Mouse (Mus musculus) cerebral cortex, adult 2 months (tissue): ENCODE data around the gene Ndufa13.

Experiments
- WGBS: fragments of 180-500 bp; shearing (Covaris S2); methylation state at CpG from one replicate; pipeline ENCODE4 v1.1.7; 2018; 5-methylcytosine and 5-hydroxymethylcytosine counted together

The Ndufa13 gene

DNA sequence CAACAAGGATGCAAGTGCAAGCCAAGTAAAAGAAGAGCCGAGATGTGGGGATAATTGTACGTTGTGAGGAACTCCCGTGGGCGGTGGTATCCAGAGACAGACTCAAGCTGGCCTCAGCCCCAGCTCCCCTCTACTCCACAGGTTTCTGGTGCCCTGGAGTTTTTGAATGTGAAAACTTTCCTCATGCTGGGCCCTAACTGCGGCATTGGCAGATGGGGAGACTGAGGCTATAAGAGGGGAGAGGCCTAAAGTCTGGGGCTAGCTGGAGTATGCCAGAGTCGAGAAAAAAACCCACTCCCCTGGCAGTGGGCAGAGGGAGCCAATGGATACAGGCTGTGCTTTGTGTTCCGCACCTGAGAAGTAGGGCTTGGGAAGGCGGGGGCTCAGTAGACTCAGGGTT, 1.7 kb upstream of the Ndufa13 start:
- WGBS = 75% methylated on average over 8 of the region's 8 CpGs

DNA sequence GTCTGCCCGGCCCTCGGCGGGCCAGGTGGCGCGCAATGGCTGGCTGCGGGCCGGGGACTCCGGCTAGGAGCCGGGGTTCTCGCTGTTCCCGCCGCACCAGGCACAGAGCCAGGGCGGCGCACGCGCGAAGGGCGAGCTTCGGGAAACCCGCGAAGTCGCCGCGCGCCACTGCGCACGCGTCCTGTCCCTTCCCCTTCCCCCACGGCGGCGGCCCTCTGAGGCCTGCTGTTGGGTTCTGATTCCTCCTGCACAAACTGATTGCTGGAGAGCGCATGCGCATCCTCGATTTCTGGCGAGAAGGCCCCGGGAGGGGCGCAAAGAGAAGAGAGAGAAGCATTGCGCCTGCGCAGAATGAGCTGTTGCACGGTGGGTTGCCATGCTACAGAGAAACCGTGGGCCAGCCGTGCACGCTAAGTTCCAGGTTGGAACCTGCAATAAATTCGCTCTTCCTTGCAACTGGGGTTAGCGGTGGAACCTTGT, 745 bp upstream of the Ndufa13 start:
- under 1% methylated on average over 45 of the region's 45 CpGs for WGBS

DNA sequence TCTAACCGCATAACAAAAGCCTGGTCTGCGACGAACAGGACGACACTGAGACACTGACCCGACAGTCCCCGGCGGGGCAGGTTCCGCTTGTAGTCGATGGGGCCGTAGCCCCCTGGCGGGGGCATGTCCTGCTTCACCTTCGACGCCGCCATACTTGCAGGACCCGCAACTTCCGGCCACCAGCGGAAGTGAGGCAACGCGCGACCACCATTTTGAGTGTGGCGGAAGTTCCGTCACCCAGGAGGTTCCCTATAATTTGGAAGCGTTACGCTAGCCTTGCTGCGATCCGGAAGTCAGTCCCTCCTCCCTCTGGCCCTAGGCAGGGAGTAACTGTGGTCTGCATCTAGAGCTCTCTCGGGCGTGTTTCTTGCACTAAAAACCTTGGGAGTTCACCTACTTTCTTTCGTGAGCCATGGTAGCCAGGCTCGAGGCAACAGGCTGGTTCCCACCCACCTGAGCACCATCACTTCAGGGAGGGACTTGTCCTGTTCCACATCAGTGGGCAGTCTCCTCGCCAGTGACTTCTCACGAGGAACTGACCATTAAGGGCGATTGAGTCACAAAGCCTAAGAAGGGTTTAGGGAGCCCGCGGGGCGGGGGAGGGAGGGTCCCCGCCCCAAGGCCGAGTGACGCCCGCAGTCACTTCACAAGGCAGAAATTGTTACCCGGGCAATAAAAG, 735 bp downstream of the Ndufa13 start:
- WGBS = 2% methylated on average over 41 of the region's 41 CpGs

DNA sequence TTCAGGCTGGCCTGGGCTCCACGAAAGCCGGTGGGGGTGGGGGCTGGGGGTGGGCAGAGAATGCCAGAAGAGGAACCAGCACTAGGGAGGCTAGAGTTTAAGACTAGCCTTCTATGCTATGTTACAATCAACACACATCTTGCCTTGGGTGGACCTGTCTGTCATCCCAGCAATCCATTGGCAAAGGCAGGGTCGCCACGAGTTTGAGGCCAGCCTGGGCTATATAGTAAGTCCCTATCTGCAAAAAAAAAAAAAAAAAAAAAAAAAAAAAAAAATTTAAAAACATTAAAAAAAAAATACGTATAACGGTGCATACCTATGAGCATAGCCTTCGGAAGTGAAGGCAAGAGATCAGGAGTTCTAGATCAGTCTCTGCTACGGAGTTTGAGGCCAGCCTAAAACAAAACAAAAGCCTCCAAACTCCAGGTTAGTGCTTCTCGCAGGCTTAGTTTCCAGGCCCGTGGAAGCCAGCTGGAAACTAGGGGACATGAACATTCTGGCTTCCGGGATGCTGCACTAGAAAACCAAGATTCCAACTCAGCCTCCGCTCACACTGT, 1.4 kb downstream of the Ndufa13 start:
- 8% methylated on average over 12 of the region's 12 CpGs for WGBS

DNA sequence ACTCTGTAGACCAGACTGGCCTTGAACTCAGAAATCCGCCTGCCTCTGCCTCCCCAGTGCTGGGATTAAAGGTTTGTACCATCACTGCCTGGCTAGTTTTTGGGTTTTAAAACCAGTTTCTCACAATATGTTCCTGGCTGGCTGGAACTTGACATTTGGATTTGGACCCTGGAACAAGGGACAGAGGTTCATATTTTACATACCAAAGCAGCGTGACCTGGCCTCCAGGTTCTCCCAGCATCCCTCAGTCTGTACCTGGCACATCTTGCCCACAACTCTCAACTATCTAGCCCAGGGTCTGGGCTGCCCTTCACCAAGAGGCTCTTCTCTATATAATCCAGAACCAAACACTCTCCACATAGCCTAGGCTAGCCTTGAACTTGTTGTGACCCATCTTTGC, 2.5 kb downstream of the Ndufa13 start:
- 98% methylated on average over 2 of the region's 2 CpGs for WGBS

DNA sequence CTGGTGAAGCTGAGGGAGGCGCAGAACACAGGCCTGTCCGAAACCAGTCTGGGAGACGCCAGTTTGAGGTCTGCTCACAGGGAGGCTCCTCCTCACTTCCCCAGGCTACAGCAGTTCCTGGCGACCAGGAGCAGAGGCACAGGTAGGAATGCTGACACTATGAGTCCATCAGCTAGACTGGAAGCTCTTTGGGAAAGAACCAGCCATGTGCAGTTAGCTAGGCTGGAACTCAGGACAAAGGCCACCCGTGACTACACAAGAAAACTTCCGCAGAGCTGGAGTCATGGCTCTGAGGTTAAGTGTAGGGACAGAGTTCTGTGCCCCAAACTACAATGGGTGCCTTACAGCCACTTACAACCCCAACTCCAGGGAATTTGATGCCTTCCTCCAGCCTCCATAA, 4.5 kb downstream of the Ndufa13 start:
- 81% methylated on average over 6 of the region's 6 CpGs for WGBS

DNA sequence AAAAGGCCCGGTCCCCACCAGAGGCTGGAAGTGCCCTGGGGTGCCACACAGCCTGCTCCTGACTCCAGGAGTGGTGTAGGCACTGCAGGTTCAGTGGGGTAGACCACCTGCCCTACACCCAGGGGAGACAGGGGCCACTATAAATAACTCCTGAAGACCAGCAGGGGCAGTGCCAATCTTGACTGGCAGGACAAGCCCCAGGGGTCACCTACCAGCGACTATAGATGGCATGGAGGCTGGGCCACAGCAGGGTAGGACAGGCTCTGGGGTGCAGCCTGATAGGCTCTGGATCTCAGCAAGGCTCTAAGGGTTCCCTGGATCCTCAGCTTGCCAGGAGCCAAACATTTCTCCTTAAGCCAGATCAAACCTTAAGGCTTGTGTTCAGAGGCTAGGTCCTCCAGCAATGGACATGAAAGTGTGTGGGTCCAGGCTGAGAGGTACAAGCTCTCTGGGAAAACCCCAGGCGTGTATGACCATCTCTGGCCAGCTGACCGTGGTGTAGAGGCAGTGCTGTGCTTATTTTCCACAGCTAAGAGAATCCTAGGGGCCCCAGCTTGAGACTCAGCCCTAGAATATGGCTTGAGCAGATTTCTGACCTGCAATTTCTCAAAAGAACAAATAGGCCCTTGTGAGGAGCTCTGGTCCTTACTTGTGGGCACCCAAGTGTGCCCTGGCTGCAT, 6.4 kb downstream of the Ndufa13 start:
- WGBS = 71% methylated on average over 4 of the region's 4 CpGs

DNA sequence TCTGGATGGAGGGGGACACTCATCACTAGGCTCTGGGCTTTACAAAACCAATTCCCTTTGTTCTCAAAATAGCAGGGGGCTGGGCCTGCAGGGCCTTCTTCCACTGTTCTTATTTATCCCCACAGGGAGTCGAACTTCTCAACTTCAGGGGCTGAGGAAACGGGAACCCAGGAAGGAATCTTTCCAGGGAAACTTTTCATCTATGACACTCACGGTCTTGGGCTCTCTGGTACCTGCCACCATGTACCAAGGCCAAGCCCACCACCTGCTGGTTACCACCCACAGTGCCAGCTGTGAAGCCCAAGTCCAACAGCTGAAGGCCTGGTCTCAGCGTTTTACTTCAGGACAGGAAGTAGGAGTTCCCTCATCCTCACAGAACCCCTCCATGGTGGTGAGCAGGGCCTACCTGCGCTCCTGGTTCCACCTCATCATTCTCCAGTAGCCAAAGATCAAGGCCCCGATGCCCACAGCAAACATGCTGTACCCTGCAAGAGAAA, 7.5 kb downstream of the Ndufa13 start:
- 52% methylated on average over 6 of the region's 6 CpGs for WGBS

DNA sequence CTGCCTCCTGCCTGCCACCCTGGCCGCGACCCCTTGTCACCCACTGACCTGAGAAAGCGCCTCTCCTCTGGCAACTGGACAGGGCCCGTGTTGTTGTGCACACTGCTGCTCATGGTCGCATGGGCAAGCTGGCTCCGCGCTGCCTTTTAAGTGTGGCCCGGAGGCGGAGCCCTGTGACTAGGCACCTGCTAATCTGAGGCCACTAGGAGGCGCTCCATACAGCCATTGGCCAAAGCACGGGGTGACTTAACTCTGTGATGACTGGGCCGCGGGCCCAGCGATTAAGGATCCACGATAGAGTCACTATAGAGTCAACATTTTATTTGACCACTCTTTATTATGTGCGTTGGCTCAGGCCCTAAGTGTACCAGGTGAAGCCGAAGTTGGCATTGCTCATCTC, 8.5 kb downstream of the Ndufa13 start:
- WGBS = 41% methylated on average over 17 of the region's 17 CpGs

DNA sequence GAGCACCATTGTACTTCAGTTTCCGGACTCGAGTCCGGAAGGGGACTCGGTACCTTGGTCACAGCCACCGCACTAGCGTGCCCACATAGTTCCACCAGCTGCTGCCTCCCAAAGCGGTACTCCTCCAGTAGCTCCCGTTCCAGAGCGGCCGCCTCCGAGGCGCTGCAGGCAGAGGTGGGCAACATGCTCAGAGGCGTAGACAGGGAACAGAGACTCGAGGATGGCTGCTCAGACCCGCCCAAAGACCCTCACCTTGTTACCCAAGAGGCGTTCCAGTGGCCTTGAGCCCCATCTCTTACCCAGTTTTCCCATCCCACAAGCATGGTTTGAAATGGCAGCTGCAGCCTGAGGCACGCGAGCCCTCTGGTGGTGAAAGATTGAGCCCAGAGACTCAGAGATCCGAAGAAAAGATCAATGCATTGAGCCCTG, 11.5 kb downstream of the Ndufa13 start:
- 26% methylated on average over 19 of the region's 19 CpGs for WGBS

DNA sequence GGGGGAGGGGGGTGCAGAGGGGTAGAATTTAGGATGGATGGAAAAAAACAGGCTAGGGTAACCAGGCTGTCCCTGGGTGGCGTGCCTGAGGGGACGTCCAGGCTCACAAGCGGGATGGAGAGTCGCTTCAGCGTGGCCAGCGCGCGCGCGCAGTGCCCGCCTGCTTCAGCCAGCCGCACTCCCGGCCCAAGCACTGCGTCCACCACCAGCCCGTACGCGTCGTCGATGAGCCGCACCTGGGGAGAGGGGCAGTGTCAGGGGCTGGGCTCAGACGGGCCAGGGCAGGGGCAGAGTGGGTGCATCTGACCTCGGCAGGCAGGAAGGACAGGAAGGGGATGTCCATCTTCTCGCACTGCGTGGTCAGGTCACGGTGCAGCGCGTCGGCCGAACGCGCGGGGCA, 13.5 kb downstream of the Ndufa13 start:
- WGBS = 11% methylated on average over 30 of the region's 32 CpGs

DNA sequence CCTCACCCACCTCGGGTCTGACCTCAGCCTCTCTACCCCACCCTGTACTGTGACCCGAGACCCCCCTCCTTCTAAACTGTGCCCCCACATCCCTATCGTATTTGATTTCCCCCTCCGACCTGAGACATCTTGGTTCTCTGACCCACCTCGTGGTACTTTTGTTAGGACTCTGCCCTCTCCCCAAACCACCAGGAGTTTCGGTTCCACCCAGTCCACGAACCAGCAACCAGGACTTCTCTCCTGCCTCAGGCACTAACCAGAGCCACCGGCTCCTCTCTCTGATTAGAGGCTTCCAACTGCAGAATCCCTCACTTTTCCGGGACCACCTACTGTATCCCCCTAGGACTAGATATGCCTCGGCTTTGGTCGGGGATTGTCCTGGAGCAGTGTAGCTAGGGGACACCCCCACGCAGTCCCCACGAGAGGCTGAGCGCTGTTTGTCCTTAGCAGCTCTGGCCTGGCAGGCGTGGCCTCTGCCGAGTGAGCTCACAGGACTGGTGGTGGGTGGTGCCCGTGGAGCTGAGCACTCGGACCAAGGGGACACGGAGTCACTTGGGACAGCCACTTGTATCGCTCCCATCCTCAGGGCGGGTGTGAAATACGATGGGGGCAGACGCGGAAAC, 14.0 kb downstream of the Ndufa13 start:
- 8% methylated on average over 24 of the region's 24 CpGs for WGBS

DNA sequence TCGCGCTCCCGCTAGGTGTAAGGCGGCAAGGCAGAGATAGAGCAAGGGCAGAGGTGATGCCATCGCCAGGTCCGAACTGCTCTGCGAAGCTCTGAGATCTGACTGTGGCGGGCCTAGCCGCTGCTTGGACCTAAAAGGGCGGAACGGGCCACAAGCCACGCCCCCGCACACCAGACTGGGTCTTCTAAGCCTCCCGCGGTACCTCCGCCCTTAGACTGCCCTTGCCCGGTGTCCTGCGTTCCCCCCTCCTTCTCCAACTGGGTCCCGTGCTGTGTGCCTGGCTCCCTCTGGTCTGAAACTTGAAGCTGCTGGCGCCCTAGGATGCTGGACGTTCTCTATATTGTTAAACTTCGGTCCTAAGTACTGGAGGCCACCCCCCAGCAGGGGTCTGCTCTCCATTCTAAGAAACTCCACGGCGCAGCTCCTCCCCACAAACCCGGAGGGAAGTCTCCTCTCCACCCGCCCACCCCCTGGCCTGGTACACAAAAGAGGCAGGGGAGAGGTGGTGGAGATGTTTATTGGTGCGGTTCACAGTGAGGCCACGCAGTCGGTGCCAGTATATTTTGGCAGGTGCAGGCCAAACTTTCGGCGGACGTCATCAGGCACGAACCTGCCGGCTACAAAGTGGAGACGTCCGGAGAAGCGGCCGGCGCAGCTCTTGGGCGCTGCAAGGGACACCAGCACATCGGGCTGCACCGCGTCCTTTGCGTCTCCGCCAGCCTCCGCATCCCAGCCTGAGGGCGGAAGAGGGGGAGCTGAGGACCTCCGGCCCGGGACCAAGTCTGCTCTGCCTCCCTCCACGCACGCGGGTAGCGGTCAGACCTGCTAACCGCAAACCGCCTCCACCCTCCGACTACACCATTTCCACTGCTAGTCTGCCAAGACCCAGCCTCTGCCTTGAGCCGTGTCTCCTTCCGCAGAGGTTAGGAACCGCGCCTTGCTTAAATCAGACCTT, 14.8 kb downstream of the Ndufa13 start, which contains the start of gene Cilp2:
TSS of gene Cilp2 (minus strand) at position 399 of the 955 bp plus-strand sequence.
- 2% methylated on average over 60 of the region's 60 CpGs for WGBS

DNA sequence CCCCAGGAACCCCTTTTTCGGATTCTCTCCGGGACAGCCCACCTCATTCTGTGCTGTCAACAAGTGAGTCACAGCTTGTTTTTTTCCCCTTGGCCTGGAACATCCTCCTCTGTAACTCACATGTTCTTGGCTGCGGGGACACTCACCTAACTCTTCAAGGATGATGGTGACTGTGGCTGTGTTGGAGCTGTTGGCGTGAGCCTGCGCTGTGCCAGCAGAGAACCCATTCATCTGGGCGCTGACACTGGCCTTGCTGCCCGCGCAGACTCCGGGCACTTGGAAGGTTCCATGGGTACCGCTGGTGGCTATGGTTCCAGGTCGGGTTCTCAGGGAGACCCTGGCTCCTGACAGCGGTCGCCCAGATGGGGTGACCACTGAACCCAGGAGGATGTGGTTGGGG, 18.2 kb downstream of the Ndufa13 start:
- WGBS = 79% methylated on average over 13 of the region's 13 CpGs

DNA sequence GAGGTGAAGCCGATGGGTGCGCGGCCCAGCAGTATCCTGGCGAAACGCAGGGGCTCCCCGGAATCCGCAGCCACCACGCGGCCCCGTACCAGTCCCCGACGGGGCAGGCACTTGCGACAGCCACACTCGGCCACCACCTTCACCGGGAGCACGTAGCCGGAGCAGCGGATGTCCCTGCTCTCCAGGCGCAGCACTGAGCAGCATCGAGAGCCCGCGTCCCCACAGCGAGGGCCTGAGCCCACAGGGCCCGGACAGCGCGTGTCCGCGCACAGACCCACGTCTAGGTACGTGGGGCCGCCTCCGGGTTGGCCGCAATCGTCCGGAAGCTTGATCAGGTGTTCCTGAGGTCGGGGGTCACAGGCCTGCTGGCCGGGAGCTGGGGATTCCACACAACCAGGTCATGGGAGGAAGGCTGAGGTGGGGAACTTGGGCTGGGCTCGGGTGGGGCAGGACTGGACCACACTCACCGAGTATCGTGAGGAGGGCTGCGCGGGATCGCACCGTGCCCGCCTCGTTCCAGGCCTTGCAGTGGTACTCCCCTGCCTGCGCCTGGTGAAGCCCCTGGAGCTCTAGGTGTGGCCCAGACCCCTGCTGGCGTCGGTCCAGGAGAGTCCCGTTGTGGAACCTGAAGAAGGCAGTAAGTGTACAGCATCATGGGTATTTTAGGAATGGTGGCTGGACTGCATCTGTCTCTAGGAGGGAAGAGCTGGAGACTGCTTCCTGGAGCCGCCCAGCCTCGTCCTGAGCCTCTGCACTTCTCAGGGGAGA, 19.3 kb downstream of the Ndufa13 start:
- WGBS = 26% methylated on average over 52 of the region's 52 CpGs

DNA sequence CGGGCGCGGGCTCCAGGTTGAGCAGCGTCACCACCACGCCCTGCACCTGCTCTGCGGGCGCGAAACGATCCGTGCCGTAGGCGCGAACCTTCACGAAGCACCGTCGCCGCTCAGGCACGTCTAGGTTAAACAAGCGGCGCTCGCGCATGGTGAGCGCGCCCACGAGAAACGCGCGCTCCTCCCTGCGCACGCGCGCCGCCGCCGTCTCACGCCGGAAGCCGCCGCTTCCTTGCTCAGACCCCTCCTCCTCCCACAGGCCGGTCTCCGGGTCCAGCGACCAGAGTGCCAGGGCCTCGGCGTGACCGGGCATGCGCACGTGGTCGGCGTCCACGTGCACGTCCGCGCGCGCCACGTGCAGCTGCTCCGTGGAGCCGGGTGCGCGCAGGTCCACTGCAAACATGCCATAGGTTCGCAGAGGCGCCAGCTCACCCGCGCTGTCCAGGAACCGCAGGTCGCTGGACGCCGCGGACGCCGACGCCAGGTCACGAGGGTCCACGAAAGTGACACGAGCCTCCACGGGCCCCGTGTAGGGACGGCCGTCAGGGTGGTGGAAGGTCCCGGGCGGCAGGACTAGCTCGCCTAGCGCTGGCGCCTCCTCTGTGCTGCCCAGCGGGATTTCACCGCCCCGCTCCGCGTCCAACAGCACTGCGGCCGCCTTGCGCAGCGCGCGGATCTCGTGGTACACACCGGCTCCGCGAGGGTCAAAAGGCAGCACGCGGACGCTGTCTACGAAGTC, 20.2 kb downstream of the Ndufa13 start:
- 5% methylated on average over 95 of the region's 103 CpGs for WGBS

DNA sequence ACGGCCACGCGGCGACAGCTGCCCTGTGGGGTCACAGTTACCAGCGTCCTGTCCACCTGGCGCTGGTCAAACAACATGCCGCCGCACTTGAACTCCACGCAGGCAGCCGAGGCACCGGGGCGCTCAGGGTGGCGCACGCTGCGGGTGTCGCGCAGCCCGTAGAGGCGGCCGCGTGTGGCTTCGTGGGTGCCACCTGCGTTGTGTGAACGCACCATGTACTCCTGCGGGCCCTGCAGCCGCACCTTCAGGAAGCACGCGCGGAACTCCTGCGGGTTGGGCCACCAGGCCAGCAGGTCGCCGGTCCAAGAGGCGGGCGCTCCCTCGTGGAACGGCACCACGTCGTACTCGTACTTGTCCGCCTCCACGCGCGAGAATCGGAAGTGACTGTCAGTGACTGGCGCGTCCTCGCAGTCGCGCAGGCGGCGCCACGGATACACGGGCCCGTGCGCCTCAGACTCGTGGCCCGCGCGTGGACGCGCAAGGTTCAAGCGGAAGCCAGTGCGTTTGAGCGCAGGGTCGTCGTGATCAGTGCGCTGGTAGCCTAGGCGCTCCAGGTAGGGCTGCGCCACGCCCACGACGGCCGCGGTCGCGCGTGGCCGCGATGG, 21.0 kb downstream of the Ndufa13 start:
- WGBS = 14% methylated on average over 79 of the region's 79 CpGs

DNA sequence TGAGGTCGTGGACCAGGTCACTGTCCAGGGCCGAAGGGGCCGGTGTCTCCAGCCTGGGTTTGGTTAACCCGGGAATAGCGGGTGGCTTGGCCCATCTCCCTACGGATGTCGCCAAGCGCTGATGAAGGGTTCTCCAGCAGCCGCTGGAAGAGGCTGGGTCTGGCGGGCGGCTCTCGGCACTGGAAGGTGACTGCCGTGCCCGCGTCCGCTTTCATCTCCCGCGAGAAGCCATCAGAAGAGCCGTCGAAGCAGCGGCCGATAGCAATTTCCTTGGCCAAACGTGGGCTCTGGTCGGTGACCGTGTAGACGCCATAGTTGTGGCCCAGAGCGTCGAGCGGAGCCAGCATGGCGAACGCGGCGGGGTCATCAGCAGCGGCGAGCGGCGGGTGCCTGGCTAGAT, 21.5 kb downstream of the Ndufa13 start:
- 31% methylated on average over 37 of the region's 37 CpGs for WGBS

DNA sequence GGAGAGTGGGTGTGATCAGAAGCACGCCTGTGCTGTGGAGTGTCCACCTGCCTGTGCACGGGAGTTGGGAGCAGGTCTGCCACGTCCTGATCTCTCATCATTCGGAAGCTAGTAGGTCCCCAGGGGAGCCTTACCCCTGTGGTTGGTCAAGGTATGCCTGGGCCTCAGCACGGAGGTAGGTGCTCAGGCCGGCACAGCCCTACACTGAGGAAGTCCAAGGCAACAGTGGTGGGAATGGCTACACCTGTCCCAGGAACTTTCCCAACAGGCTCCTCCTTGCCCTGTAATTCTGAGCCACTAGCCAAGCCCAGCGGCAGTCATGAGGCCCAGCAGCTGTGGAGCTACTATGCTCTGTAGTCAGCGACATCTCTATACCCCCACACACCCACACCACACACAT, 22.7 kb downstream of the Ndufa13 start:
- WGBS = 86% methylated on average over 8 of the region's 8 CpGs
